Mouse (Mus musculus): ENCODE data around the gene Fez1. TPM values are rescaled to one million over a fixed set of nuclear protein-coding genes. Genes with fewer than 3 reads are reported as not detected.
A peak's percentile ranks its signal among the peaks of the same experiment; 100 is the strongest.

The Fez1 gene
- polyA plus RNA-seq, 1 experiment from 2014 or later: 0.15 TPM

GRCm38 (mm10) chr9:36894242-36894641, 72.6 kb downstream of the Fez1 start:
- TF ChIP-seq EP300 (IDR thresholded peaks at IDR 0.05; ENCODE audit: low read depth) (no peak), CTCF (IDR thresholded peaks at IDR 0.05; ENCODE audit: low read depth) (no peak)

GRCm38 (mm10) chr9:36895009-36895693, 73.5 kb downstream of the Fez1 start:
- Histone ChIP-seq H3K9me3 (ENCODE audit: low read length) (no peaks in the 10 kb centered on the region), H3K4me2 (ENCODE audit: low read depth, low read length) (no peak overlapping the region), H3K27ac (ENCODE audit: low read depth) (no peak overlapping the region), H3K4me3 (ENCODE audit: low read depth, low read length) (no peak overlapping the region), H3K9ac (replicated peaks) (no peak overlapping the region), H3K36me3 (replicated peaks; ENCODE audit: insufficient read depth, low read length) (no peaks in the 10 kb centered on the region), H3K27me3 (ENCODE audit: insufficient read depth, low read length) (no peaks in the 10 kb centered on the region), H3K4me1 (ENCODE audit: insufficient read depth) (no peaks in the 10 kb centered on the region)
- 76% methylated on average over 8 of the region's 8 CpGs for WGBS (ENCODE audit: insufficient replicate concordance)
- DNase-seq: peak; percentile 41
- TF ChIP-seq EP300 (IDR thresholded peaks at IDR 0.05; ENCODE audit: low read depth): no peak
- TF ChIP-seq CTCF (IDR thresholded peaks at IDR 0.05; ENCODE audit: low read depth): peak; percentile 63
- ATAC-seq: no peak

More at GRCm38 (mm10) chr9:36894242-36894641, 72.6 kb downstream of the Fez1 start:
- DNase-seq (no peak), ATAC-seq (no peak)
- 68% methylated on average over 7 of the region's 7 CpGs for WGBS (ENCODE audit: insufficient replicate concordance)
- Histone ChIP-seq H3K9ac (replicated peaks) (no peak overlapping the region), H3K4me1 (ENCODE audit: insufficient read depth) (no peaks in the 10 kb centered on the region), H3K4me3 (ENCODE audit: low read depth, low read length) (no peak overlapping the region), H3K36me3 (replicated peaks; ENCODE audit: insufficient read depth, low read length) (no peaks in the 10 kb centered on the region), H3K4me2 (ENCODE audit: low read depth, low read length) (no peak overlapping the region), H3K27ac (ENCODE audit: low read depth) (no peak overlapping the region), H3K9me3 (ENCODE audit: low read length) (no peaks in the 10 kb centered on the region), H3K27me3 (ENCODE audit: insufficient read depth, low read length) (no peaks in the 10 kb centered on the region)

- no peak overlapping the region for H3K9ac ChIP-seq (replicated peaks)
- TF ChIP-seq EP300 (IDR thresholded peaks at IDR 0.05; ENCODE audit: low read depth): no peak
- no peak for TF ChIP-seq CTCF (IDR thresholded peaks at IDR 0.05; ENCODE audit: low read depth)
- 88% methylated on average over 3 of the region's 3 CpGs for WGBS (ENCODE audit: insufficient replicate concordance)
- ATAC-seq: no peak
- no peak overlapping the region for H3K4me2 ChIP-seq (ENCODE audit: low read depth, low read length)
- no peak overlapping the region for H3K27ac ChIP-seq (ENCODE audit: low read depth)
- no peaks in the 10 kb centered on the region for H3K36me3 ChIP-seq (replicated peaks; ENCODE audit: insufficient read depth, low read length)
- no peaks in the 10 kb centered on the region for H3K4me1 ChIP-seq (ENCODE audit: insufficient read depth)
- no peak overlapping the region for H3K4me3 ChIP-seq (ENCODE audit: low read depth, low read length)
- DNase-seq: no peak
- no peaks in the 10 kb centered on the region for H3K9me3 ChIP-seq (ENCODE audit: low read length)
- H3K27me3 ChIP-seq (ENCODE audit: insufficient read depth, low read length): no peaks in the 10 kb centered on the region
Observed at GRCm38 (mm10) chr9:36898560-36898959, 76.9 kb downstream of the Fez1 start.

DNA sequence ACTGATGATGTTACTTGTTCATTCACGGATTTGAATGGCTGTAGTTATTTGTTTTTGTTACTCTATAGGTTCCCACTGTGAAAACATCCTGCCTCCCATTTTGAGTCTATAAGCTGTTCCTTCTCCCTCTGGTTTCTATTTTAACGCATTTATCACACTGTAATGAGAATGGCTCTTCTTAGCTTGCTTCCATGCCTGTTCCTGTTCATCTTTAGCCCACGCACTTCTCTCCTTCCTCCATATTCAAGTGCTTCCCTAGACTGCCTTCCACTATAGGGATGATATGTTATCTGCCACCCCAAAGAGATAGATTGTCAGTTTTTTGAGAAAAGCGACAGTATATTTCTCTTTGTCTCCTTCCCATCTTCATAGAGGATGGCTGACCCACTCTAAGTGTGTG, 78.8 kb downstream of the Fez1 start:
- no peak overlapping the region for H3K27ac ChIP-seq (ENCODE audit: low read depth)
- no peak overlapping the region for H3K4me3 ChIP-seq (ENCODE audit: low read depth, low read length)
- H3K9ac ChIP-seq (replicated peaks): no peak overlapping the region
- no peaks in the 10 kb centered on the region for H3K4me1 ChIP-seq (ENCODE audit: insufficient read depth)
- no peaks in the 10 kb centered on the region for H3K36me3 ChIP-seq (replicated peaks; ENCODE audit: insufficient read depth, low read length)
- WGBS (ENCODE audit: insufficient replicate concordance): 67% methylated on average over 4 of the region's 4 CpGs
- ATAC-seq (no peak), DNase-seq (no peak)
- H3K27me3 ChIP-seq (ENCODE audit: insufficient read depth, low read length): no peaks in the 10 kb centered on the region
- H3K4me2 ChIP-seq (ENCODE audit: low read depth, low read length): no peak overlapping the region
- H3K9me3 ChIP-seq (ENCODE audit: low read length): no peaks in the 10 kb centered on the region
- TF ChIP-seq EP300 (IDR thresholded peaks at IDR 0.05; ENCODE audit: low read depth): no peak
- no peak for TF ChIP-seq CTCF (IDR thresholded peaks at IDR 0.05; ENCODE audit: low read depth)

GRCm38 (mm10) chr9:36905452-36905851, 83.8 kb downstream of the Fez1 start:
- Histone ChIP-seq H3K4me2 (ENCODE audit: low read depth, low read length) (no peak overlapping the region), H3K36me3 (replicated peaks; ENCODE audit: insufficient read depth, low read length) (no peaks in the 10 kb centered on the region), H3K4me1 (ENCODE audit: insufficient read depth) (no peaks in the 10 kb centered on the region), H3K4me3 (ENCODE audit: low read depth, low read length) (no peak overlapping the region), H3K27me3 (ENCODE audit: insufficient read depth, low read length) (no peaks in the 10 kb centered on the region), H3K27ac (ENCODE audit: low read depth) (no peak overlapping the region), H3K9ac (replicated peaks) (no peak overlapping the region), H3K9me3 (ENCODE audit: low read length) (no peaks in the 10 kb centered on the region)
- WGBS (ENCODE audit: insufficient replicate concordance): 54% methylated on average over 4 of the region's 4 CpGs
- TF ChIP-seq CTCF (IDR thresholded peaks at IDR 0.05; ENCODE audit: low read depth) (no peak), EP300 (IDR thresholded peaks at IDR 0.05; ENCODE audit: low read depth) (no peak)
- DNase-seq (no peak), ATAC-seq (no peak)

DNA sequence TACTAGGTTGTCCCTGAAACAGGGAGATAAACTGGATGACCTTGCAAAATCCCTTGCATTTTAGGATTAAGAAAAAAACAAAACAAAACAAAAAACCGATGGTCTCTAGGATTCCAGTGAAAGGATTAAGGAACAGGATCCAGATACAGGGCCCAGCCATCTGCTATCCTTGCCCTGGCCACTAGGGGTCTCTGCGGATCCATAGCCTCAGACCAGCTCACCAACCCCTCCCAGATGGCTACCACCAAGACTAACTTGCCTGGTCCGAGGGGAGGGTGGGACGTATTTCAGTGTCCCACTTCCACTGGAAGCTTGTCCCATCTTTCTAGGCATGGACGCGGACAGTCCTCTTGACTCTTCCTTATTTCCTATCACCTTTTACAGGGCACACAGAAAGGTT, 94.7 kb downstream of the Fez1 start:
- ATAC-seq: no peak
- TF ChIP-seq EP300 (IDR thresholded peaks at IDR 0.05; ENCODE audit: low read depth) (no peak), CTCF (IDR thresholded peaks at IDR 0.05; ENCODE audit: low read depth) (peak; percentile 86)
- Histone ChIP-seq H3K9me3 (ENCODE audit: low read length) (no peaks in the 10 kb centered on the region), H3K27ac (ENCODE audit: low read depth) (no peak overlapping the region), H3K9ac (replicated peaks) (no peak overlapping the region), H3K36me3 (replicated peaks; ENCODE audit: insufficient read depth, low read length) (no peaks in the 10 kb centered on the region), H3K4me2 (ENCODE audit: low read depth, low read length) (no peak overlapping the region), H3K4me3 (ENCODE audit: low read depth, low read length) (no peak overlapping the region), H3K4me1 (ENCODE audit: insufficient read depth) (no peaks in the 10 kb centered on the region), H3K27me3 (ENCODE audit: insufficient read depth, low read length) (no peaks in the 10 kb centered on the region)
- DNase-seq: peak; percentile 72
- 10% methylated on average over 6 of the region's 6 CpGs for WGBS (ENCODE audit: insufficient replicate concordance)
